Mouse (Mus musculus) embryonic facial prominence, embryonic 10.5 days (tissue): ENCODE results near the gene Gab1. TPM values are rescaled to one million over a fixed set of nuclear protein-coding genes. Genes with fewer than 3 reads are reported as not detected.

Experiments
- DNase-seq: peaks from one replicate; pipeline ENCODE4 v3.0.0-alpha.2; 2017; ENCODE audit warnings: low spot score
- H3K27ac ChIP-seq: fragments of 300-500 bp; sonication (generic); replicated peaks from 2 replicates; pipeline ENCODE4 v1.5.1; 2016; ENCODE audit warnings: mild to moderate bottlenecking
- H3K27me3 ChIP-seq: fragments of 300-500 bp; sonication (generic); replicated peaks from 2 replicates; pipeline ENCODE4 v1.6.1; 2016; ENCODE audit warnings: low read depth, mild to moderate bottlenecking; ENCODE audit not compliant: poor library complexity, severe bottlenecking
- H3K36me3 ChIP-seq: fragments of 300-500 bp; sonication (generic); replicated peaks from 2 replicates; pipeline ENCODE4 v1.6.1; 2016; ENCODE audit warnings: mild to moderate bottlenecking, moderate library complexity
- H3K4me1 ChIP-seq: fragments of 300-500 bp; sonication (generic); 2 replicates; pipeline ENCODE4 v1.6.1; 2016
- H3K4me3 ChIP-seq: fragments of 300-500 bp; sonication (generic); 2 replicates; pipeline ENCODE4 v1.5.1; 2016; ENCODE audit warnings: mild to moderate bottlenecking, moderate library complexity
- H3K9me3 ChIP-seq: fragments of 300-500 bp; sonication (generic); 2 replicates; pipeline ENCODE4 v1.6.1; 2016; ENCODE audit warnings: mild to moderate bottlenecking
- WGBS: fragments of 180-500 bp; shearing (Covaris S2); methylation state at CpG from one replicate; pipeline ENCODE4 v1.1.7; 2016; 5-methylcytosine and 5-hydroxymethylcytosine counted together
- polyA plus RNA-seq: library from polyadenylated mRNA; unstranded; fragments of >200 nt; fragmentation: Nextera tagmentation; extraction: Ambion mirVana; gene quantifications from 2 replicates; pipeline ENCODE4 v1.2.1, GENCODE M21; 2016

Gab1 gene
- polyA plus RNA-seq, 1 experiment from 2014 or later = 15.0 TPM

GRCm38 (mm10) chr8:80830724-80831566 is 49.4 kb downstream of the Gab1 start:
- DNase-seq = no peak
- no peaks in the 10 kb centered on the region for H3K9me3 ChIP-seq
- H3K27ac ChIP-seq = 0 out of 2 replicates have a peak overlapping the region, but pooled peaks have one; percentile 20
- no peaks in the 10 kb centered on the region for H3K36me3 ChIP-seq
- H3K4me3 ChIP-seq = no peak overlapping the region
- no peaks in the 10 kb centered on the region for H3K27me3 ChIP-seq
- H3K4me1 ChIP-seq = peaks cover 19% of the 10 kb centered on the region
- 81% methylated on average over 11 of the region's 11 CpGs for WGBS

DNA sequence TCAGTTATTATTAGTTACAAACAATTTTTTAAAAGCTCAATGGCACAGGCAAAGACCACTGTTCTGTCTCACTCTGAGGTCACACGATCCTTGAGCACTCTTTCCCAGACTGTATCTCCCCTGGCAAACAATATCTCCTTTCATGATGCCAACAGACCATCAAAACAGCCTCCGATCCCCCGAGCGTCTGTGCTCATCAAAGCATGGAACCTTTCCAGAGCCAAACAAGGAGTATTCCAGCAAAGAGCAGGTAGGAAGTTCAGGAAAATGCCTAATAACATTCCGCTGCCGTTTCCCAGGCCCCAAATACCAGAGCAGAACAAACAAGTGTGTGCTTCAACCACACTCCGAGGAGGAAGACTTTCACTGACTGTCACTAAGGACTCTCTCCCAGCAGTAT is 50.2 kb downstream of the Gab1 start:
- Histone ChIP-seq H3K9me3 (no peaks in the 10 kb centered on the region), H3K36me3 (no peaks in the 10 kb centered on the region), H3K27me3 (no peaks in the 10 kb centered on the region), H3K4me1 (peaks cover 19% of the 10 kb centered on the region), H3K4me3 (no peak overlapping the region), H3K27ac (no peak overlapping the region)
- DNase-seq = no peak
- WGBS = 45% methylated on average over 7 of the region's 7 CpGs

DNA sequence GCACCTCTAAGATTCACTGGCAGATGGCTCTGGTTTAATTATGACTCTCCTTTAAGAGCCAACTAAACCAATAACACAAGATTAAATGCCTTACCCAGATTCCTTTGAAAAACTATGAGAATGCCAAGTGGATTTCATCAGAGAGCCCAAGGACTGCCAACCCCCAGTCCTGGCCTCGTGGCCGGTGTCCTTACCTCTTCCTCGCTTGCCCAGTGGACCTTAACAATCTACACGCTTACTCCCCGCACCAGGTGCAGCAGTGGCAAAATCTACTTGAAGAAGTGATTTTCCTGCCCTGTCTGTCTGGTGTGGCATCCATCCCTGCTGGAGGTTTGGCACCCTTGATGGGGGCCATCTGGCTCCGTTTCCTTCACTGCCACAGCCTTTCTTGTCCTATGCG is 53.3 kb downstream of the Gab1 start:
- 90% methylated on average over 7 of the region's 7 CpGs for WGBS
- no peak overlapping the region for H3K4me3 ChIP-seq

DNA sequence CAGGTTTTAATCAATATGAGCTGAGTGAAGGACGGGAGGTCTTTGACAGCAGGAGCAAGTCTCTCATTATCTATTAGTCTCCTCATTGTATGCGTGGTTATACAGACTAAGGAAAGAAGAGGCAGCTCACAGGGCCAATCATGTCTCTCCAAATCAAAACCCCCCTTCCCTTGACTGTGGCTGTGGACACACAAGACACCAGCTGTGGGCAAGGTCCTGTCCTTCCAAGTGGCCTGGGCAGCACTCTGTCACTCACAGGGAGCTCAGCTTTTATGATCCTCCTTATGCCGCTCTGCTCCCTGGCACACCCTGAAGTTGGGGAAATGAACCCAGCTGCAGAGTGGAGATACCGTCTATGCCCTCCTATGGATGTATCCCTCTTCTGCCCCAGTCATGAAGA is 55.2 kb downstream of the Gab1 start:
- peaks cover 25% of the 10 kb centered on the region for H3K4me1 ChIP-seq
- H3K27ac ChIP-seq = no peak overlapping the region
- WGBS = 79% methylated on average over 4 of the region's 4 CpGs
- H3K36me3 ChIP-seq = no peaks in the 10 kb centered on the region
- no peak overlapping the region for H3K4me3 ChIP-seq
- no peak for DNase-seq
- H3K9me3 ChIP-seq = no peaks in the 10 kb centered on the region
- H3K27me3 ChIP-seq = no peaks in the 10 kb centered on the region

More for the DNA sequence above, 53.3 kb downstream of the Gab1 start:
- Histone ChIP-seq H3K9me3 (no peaks in the 10 kb centered on the region), H3K27me3 (no peaks in the 10 kb centered on the region), H3K4me1 (peaks cover 27% of the 10 kb centered on the region), H3K27ac (no peak overlapping the region), H3K36me3 (no peaks in the 10 kb centered on the region)
- no peak for DNase-seq

GRCm38 (mm10) chr8:80824426-80824825 is 55.9 kb downstream of the Gab1 start:
- H3K27me3 ChIP-seq = no peaks in the 10 kb centered on the region
- H3K27ac ChIP-seq = no peak overlapping the region
- H3K36me3 ChIP-seq = no peaks in the 10 kb centered on the region
- no peak for DNase-seq
- no peak overlapping the region for H3K4me3 ChIP-seq
- 80% methylated on average over 5 of the region's 5 CpGs for WGBS
- H3K4me1 ChIP-seq = peaks cover 23% of the 10 kb centered on the region
- no peaks in the 10 kb centered on the region for H3K9me3 ChIP-seq

GRCm38 (mm10) chr8:80823250-80823649 is 57.1 kb downstream of the Gab1 start:
- Histone ChIP-seq H3K36me3 (no peaks in the 10 kb centered on the region), H3K27me3 (no peaks in the 10 kb centered on the region), H3K27ac (no peak overlapping the region), H3K4me3 (no peak overlapping the region), H3K9me3 (no peaks in the 10 kb centered on the region), H3K4me1 (peaks cover 23% of the 10 kb centered on the region)
- no peak for DNase-seq
- 82% methylated on average over 5 of the region's 5 CpGs for WGBS

DNA sequence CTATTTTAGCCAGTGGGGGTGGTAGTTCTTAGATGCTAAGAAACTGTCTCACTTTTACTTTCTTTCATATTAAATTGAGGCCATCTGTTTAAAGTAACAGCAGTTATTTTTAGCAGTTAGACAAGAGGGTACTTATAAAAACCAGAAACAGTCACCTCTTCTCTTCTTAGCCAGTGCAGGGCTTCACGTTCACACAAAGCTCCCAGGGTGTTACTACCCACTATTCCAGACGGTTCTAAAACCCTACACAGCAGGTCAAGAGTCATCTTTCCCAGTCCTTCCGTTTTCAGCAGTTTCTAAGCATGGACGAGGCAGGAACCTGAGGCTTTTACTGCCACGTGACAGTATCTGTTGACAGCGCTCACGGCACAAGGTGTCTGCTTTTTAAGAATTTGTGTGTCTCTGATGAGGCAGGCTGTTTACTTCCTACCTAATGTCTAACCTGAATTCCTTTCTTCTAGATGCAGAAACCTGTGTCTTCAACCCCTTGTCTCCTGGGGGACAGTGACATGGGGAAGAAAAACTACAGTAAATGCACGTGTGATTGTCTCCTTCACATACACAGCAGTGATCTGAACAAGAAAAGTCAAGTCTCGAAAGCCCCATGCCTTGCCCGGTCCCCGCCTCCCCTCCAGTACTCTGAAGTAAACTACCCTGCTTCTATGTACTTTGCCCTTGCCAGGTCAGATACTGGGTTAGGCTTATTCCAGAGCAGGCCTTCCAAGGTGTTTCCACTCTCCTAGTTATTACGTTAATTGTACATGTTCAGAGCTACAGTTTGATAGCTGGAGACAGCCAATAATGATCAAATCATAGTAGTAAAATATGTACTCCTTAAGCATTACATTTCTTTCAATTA is 58.7 kb downstream of the Gab1 start:
- Histone ChIP-seq H3K9me3 (no peaks in the 10 kb centered on the region), H3K27me3 (no peaks in the 10 kb centered on the region), H3K4me1 (peaks cover 18% of the 10 kb centered on the region), H3K36me3 (no peaks in the 10 kb centered on the region), H3K4me3 (no peak overlapping the region), H3K27ac (no peak overlapping the region)
- DNase-seq = no peak
- WGBS = 71% methylated on average over 12 of the region's 12 CpGs

DNA sequence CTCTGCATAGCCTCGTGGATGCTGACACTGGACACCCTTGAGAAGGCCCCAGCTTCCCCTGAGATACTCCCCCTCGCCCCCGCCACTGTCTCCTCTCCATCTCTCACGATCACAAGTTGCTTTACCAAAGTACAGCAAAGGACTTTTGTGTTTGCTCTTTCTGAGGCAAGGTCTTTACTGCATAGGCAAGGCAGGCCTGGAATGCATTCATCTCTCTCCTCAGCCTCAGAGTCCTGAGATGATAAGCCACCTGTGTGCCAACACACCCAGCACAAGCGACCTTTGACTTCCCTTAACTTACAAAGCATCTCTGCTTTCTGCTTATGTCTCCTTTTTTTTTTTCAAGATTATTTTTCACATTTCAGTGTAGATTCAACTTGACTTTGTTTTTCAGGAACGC is 61.3 kb downstream of the Gab1 start:
- WGBS = 84% methylated on average over 6 of the region's 6 CpGs
- no peak for DNase-seq

DNA sequence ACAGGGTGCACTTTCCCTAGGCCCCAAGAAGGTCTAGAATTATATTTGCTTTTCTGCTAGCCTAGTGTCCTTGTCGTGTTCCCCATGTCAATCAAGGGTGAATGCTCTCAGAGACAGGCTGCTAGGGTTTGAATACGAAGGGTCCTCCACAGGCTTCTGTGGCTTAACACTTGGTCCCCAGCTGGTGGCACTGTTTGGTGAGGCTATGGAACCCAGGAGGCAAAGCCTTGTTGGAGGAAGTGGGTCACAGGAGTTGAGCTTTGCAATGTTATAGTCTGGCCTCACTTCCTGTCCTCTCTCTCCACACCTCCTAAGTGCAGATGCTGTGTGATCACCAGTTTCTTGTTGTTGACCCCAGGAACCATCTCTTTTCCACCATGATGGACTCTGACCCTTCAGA is 63.3 kb downstream of the Gab1 start:
- WGBS = 85% methylated on average over 2 of the region's 2 CpGs
- peaks cover 18% of the 10 kb centered on the region for H3K4me1 ChIP-seq
- H3K4me3 ChIP-seq = no peak overlapping the region
- H3K9me3 ChIP-seq = no peaks in the 10 kb centered on the region
- H3K27me3 ChIP-seq = no peaks in the 10 kb centered on the region
- no peak overlapping the region for H3K27ac ChIP-seq
- no peak for DNase-seq
- H3K36me3 ChIP-seq = no peaks in the 10 kb centered on the region

More for the DNA sequence above, 61.3 kb downstream of the Gab1 start:
- Histone ChIP-seq H3K27ac (no peak overlapping the region), H3K4me3 (no peak overlapping the region), H3K27me3 (no peaks in the 10 kb centered on the region), H3K4me1 (peaks cover 18% of the 10 kb centered on the region; the same call in 1 of the 2 replicates), H3K9me3 (no peaks in the 10 kb centered on the region), H3K36me3 (no peaks in the 10 kb centered on the region)

- 91% methylated on average over 6 of the region's 6 CpGs for WGBS
- peaks cover 20% of the 10 kb centered on the region for H3K4me1 ChIP-seq
- DNase-seq = no peak
- H3K36me3 ChIP-seq = 0 out of 2 replicates have a peak, but pooled peaks cover 3% of the 10 kb centered on the region
- H3K27ac ChIP-seq = no peak overlapping the region
- H3K27me3 ChIP-seq = no peaks in the 10 kb centered on the region
- no peak overlapping the region for H3K4me3 ChIP-seq
- no peaks in the 10 kb centered on the region for H3K9me3 ChIP-seq
Measured at GRCm38 (mm10) chr8:80815179-80815578, 65.1 kb downstream of the Gab1 start.

GRCm38 (mm10) chr8:80814087-80814791 is 66.1 kb downstream of the Gab1 start:
- no peak overlapping the region for H3K27ac ChIP-seq

DNA sequence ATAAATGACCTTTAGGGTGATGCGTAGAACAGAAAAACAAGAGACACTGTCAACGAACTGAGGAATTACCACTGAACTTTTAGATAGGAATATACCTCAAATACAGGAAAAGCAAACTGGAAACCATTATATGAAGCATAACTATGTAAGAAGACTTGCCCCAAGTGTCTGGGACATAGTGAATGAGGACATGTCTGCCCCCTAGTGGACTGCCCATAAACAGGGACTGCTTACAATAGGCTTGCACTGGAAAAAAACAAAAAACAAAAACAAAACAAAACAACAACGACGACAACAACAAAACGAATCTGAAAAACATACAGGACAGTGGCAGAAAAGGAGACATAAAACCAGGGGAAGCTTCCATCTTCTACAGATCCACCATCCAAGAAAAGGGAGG is 66.9 kb downstream of the Gab1 start:
- Histone ChIP-seq H3K4me1 (peaks cover 30% of the 10 kb centered on the region), H3K4me3 (no peak overlapping the region), H3K9me3 (no peaks in the 10 kb centered on the region), H3K27me3 (no peaks in the 10 kb centered on the region), H3K36me3 (0 out of 2 replicates have a peak, but pooled peaks cover 3% of the 10 kb centered on the region), H3K27ac (no peak overlapping the region)
- 87% methylated on average over 5 of the region's 5 CpGs for WGBS
- no peak for DNase-seq

More at GRCm38 (mm10) chr8:80814087-80814791, 66.1 kb downstream of the Gab1 start:
- Histone ChIP-seq H3K4me3 (no peak overlapping the region), H3K27me3 (no peaks in the 10 kb centered on the region), H3K4me1 (peaks cover 22% of the 10 kb centered on the region), H3K9me3 (no peaks in the 10 kb centered on the region), H3K36me3 (0 out of 2 replicates have a peak, but pooled peaks cover 3% of the 10 kb centered on the region)
- no peak for DNase-seq
- WGBS = 62% methylated on average over 13 of the region's 13 CpGs
